Mouse (Mus musculus) heart, embryonic 15.5 days (tissue): ENCODE data around the gene Sesn2. TPM values are rescaled to one million over a fixed set of nuclear protein-coding genes. Genes with fewer than 3 reads are reported as not detected.
"Not testable (repeated sequence)": the region's sequence is repeated elsewhere in the genome, so short reads cannot be mapped to it uniquely, and the experiment has no call there.

Experiments
- ATAC-seq: fragments of 200-750 bp; cut with Nextera tagmentation; replicated peaks from 2 replicates; pipeline ENCODE4 v1.8.0; 2017; ENCODE audit warnings: low read depth, moderate TSS enrichment; ENCODE audit not compliant: insufficient number of reproducible peaks, insufficient read depth, low FRiP score
- H3K27ac ChIP-seq: fragments of 300-500 bp; sonication (generic); 2 replicates; pipeline ENCODE4 v1.5.1; 2015; ENCODE audit warnings: mild to moderate bottlenecking, inconsistent platforms
- H3K27me3 ChIP-seq: fragments of 300-500 bp; sonication (generic); 2 replicates; pipeline ENCODE4 v1.6.1; 2015; ENCODE audit warnings: inconsistent platforms
- H3K36me3 ChIP-seq: fragments of 300-500 bp; sonication (generic); 2 replicates; pipeline ENCODE4 v1.6.1; 2015; ENCODE audit warnings: mild to moderate bottlenecking, inconsistent platforms
- H3K4me1 ChIP-seq: fragments of 300-500 bp; sonication (generic); replicated peaks from 2 replicates; pipeline ENCODE4 v1.6.1; 2015; ENCODE audit warnings: inconsistent platforms
- H3K4me2 ChIP-seq: fragments of 300-500 bp; sonication (generic); 2 replicates; pipeline ENCODE4 v1.6.1; 2015; ENCODE audit warnings: inconsistent platforms, mild to moderate bottlenecking, moderate library complexity
- H3K4me3 ChIP-seq: fragments of 300-500 bp; sonication (generic); 2 replicates; pipeline ENCODE4 v1.5.1; 2015; ENCODE audit warnings: mild to moderate bottlenecking, inconsistent platforms
- H3K9ac ChIP-seq: fragments of 300-500 bp; sonication (generic); 2 replicates; pipeline ENCODE4 v1.6.1; 2015; ENCODE audit warnings: mild to moderate bottlenecking, inconsistent platforms
- H3K9me3 ChIP-seq: fragments of 300-500 bp; sonication (generic); replicated peaks from 2 replicates; pipeline ENCODE4 v1.6.1; 2016; ENCODE audit warnings: inconsistent platforms
- WGBS: fragments of 180-500 bp; shearing (Covaris S2); methylation state at CpG from one replicate; pipeline ENCODE4 v1.1.7; 2015; ENCODE audit warnings: mixed read lengths; 5-methylcytosine and 5-hydroxymethylcytosine counted together
- polyA plus RNA-seq: library from polyadenylated mRNA; unstranded; fragments of >200 nt; fragmentation: Nextera tagmentation; extraction: Ambion mirVana; gene quantifications from 2 replicates; pipeline ENCODE4 v1.2.1, GENCODE M21; 2015

Sesn2 gene
- polyA plus RNA-seq, 1 experiment from 2014 or later = 5.1 TPM

- Histone ChIP-seq H3K9me3 (no peaks in the 10 kb centered on the region), H3K27me3 (no peaks in the 10 kb centered on the region), H3K4me3 (no peak overlapping the region), H3K4me1 (peaks cover 13% of the 10 kb centered on the region), H3K36me3 (peaks cover 22% of the 10 kb centered on the region; the same call in 1 of the 2 replicates), H3K4me2 (no peak overlapping the region), H3K27ac (no peak overlapping the region), H3K9ac (no peak overlapping the region)
- no peak for ATAC-seq
- WGBS = 54% methylated on average over 10 of the region's 10 CpGs
These were observed 17.9 kb downstream of the Sesn2 start for GRCm38 (mm10) chr4:132492178-132493060.

- Histone ChIP-seq H3K27me3 (no peaks in the 10 kb centered on the region), H3K9me3 (no peaks in the 10 kb centered on the region), H3K4me3 (no peak overlapping the region), H3K9ac (no peak overlapping the region), H3K27ac (no peak overlapping the region), H3K4me1 (peaks cover 13% of the 10 kb centered on the region), H3K4me2 (no peak overlapping the region), H3K36me3 (peaks cover 17% of the 10 kb centered on the region; the same call in 1 of the 2 replicates)
- no peak for ATAC-seq
- 82% methylated on average over 6 of the region's 6 CpGs for WGBS
These were observed 18.6 kb downstream of the Sesn2 start for GRCm38 (mm10) chr4:132491748-132492147.

- no peak for ATAC-seq
- Histone ChIP-seq H3K4me1 (peaks cover 13% of the 10 kb centered on the region), H3K27me3 (no peaks in the 10 kb centered on the region), H3K9me3 (no peaks in the 10 kb centered on the region), H3K4me3 (no peak overlapping the region), H3K4me2 (no peak overlapping the region), H3K36me3 (peaks cover 14% of the 10 kb centered on the region; the same call in 1 of the 2 replicates), H3K9ac (no peak overlapping the region), H3K27ac (no peak overlapping the region)
- WGBS = 91% methylated on average over 8 of the region's 8 CpGs
These were observed 19.2 kb downstream of the Sesn2 start for GRCm38 (mm10) chr4:132491057-132491456.

GRCm38 (mm10) chr4:132490273-132491010, 19.9 kb downstream of the Sesn2 start:
- no peak for ATAC-seq
- WGBS = 89% methylated on average over 15 of the region's 15 CpGs
- H3K27ac ChIP-seq = no peak overlapping the region
- no peaks in the 10 kb centered on the region for H3K27me3 ChIP-seq
- H3K36me3 ChIP-seq = peaks cover 12% of the 10 kb centered on the region; the same call in 1 of the 2 replicates
- H3K9me3 ChIP-seq = no peaks in the 10 kb centered on the region
- H3K4me1 ChIP-seq = peaks cover 13% of the 10 kb centered on the region
- no peak overlapping the region for H3K9ac ChIP-seq
- H3K4me2 ChIP-seq = no peak overlapping the region
- no peak overlapping the region for H3K4me3 ChIP-seq

GRCm38 (mm10) chr4:132488976-132489375, 21.3 kb downstream of the Sesn2 start:
- Histone ChIP-seq H3K27me3 (no peaks in the 10 kb centered on the region), H3K9me3 (no peaks in the 10 kb centered on the region), H3K4me3 (no peak overlapping the region), H3K27ac (no peak overlapping the region), H3K4me2 (no peak overlapping the region), H3K4me1 (peaks cover 13% of the 10 kb centered on the region), H3K36me3 (peaks cover 4% of the 10 kb centered on the region; the same call in 1 of the 2 replicates), H3K9ac (no peak overlapping the region)
- ATAC-seq = no peak
- 64% methylated on average over 6 of the region's 6 CpGs for WGBS

GRCm38 (mm10) chr4:132488521-132488920, 21.8 kb downstream of the Sesn2 start:
- Histone ChIP-seq H3K9ac (no peak overlapping the region), H3K27ac (no peak overlapping the region), H3K4me1 (peaks cover 13% of the 10 kb centered on the region), H3K27me3 (no peaks in the 10 kb centered on the region), H3K36me3 (peaks cover 4% of the 10 kb centered on the region; the same call in 1 of the 2 replicates), H3K9me3 (no peaks in the 10 kb centered on the region), H3K4me2 (no peak overlapping the region), H3K4me3 (no peak overlapping the region)
- ATAC-seq = no peak
- 76% methylated on average over 3 of the region's 3 CpGs for WGBS

GRCm38 (mm10) chr4:132484820-132485219, 25.5 kb downstream of the Sesn2 start:
- WGBS = 72% methylated on average over 5 of the region's 5 CpGs
- Histone ChIP-seq H3K4me3 (no peak overlapping the region), H3K9ac (no peak overlapping the region)

GRCm38 (mm10) chr4:132484231-132484630, 26.1 kb downstream of the Sesn2 start:
- no peak overlapping the region for H3K4me3 ChIP-seq
- H3K27ac ChIP-seq = no peak overlapping the region
- ATAC-seq = no peak
- no peaks in the 10 kb centered on the region for H3K36me3 ChIP-seq
- H3K9me3 ChIP-seq = no peaks in the 10 kb centered on the region
- H3K4me2 ChIP-seq = no peak overlapping the region
- H3K4me1 ChIP-seq = no peaks in the 10 kb centered on the region
- H3K9ac ChIP-seq = no peak overlapping the region
- WGBS = 73% methylated on average over 4 of the region's 4 CpGs
- H3K27me3 ChIP-seq = no peaks in the 10 kb centered on the region

More at GRCm38 (mm10) chr4:132484820-132485219, 25.5 kb downstream of the Sesn2 start:
- no peaks in the 10 kb centered on the region for H3K27me3 ChIP-seq
- no peaks in the 10 kb centered on the region for H3K36me3 ChIP-seq
- ATAC-seq = no peak
- no peaks in the 10 kb centered on the region for H3K4me1 ChIP-seq
- H3K9me3 ChIP-seq = no peaks in the 10 kb centered on the region
- no peak overlapping the region for H3K27ac ChIP-seq
- no peak overlapping the region for H3K4me2 ChIP-seq

GRCm38 (mm10) chr4:132482956-132483608, 27.2 kb downstream of the Sesn2 start:
- Histone ChIP-seq H3K27me3 (no peaks in the 10 kb centered on the region), H3K4me3 (no peak overlapping the region), H3K9ac (no peak overlapping the region), H3K9me3 (no peaks in the 10 kb centered on the region), H3K27ac (no peak overlapping the region), H3K36me3 (no peaks in the 10 kb centered on the region), H3K4me2 (no peak overlapping the region), H3K4me1 (no peaks in the 10 kb centered on the region)
- 66% methylated on average over 13 of the region's 13 CpGs for WGBS
- no peak for ATAC-seq

- H3K36me3 ChIP-seq, H3K27me3 ChIP-seq: not testable (repeated sequence)
These were observed 28.2 kb downstream of the Sesn2 start for GRCm38 (mm10) chr4:132482104-132482503.

GRCm38 (mm10) chr4:132477833-132478232, 32.5 kb downstream of the Sesn2 start:
- no peak overlapping the region for H3K4me3 ChIP-seq
- no peak overlapping the region for H3K9ac ChIP-seq
- 87% methylated on average over 8 of the region's 8 CpGs for WGBS
- no peaks in the 10 kb centered on the region for H3K36me3 ChIP-seq
- H3K9me3 ChIP-seq = no peaks in the 10 kb centered on the region
- no peak for ATAC-seq
- no peaks in the 10 kb centered on the region for H3K4me1 ChIP-seq
- H3K27me3 ChIP-seq = no peaks in the 10 kb centered on the region
- H3K27ac ChIP-seq = no peak overlapping the region
- H3K4me2 ChIP-seq = no peak overlapping the region

More at GRCm38 (mm10) chr4:132482104-132482503, 28.2 kb downstream of the Sesn2 start:
- not testable (repeated sequence) for H3K4me1 ChIP-seq, H3K4me3 ChIP-seq, H3K9ac ChIP-seq, H3K27ac ChIP-seq, H3K4me2 ChIP-seq, H3K9me3 ChIP-seq, ATAC-seq
- whole genome bisulfite sequencing = 47% methylated on average over 3 of the region's 3 CpGs
